Mouse (Mus musculus) liver, adult 2 months (tissue): ENCODE data around the gene Dusp1.

Experiments
- CTCF ChIP-seq: fragments of 200-500 bp; IDR thresholded peaks from 2 replicates; pipeline ENCODE4 v1.5.1; 2011; ENCODE audit warnings: low read depth, low read length, control low read depth
- POLR2A ChIP-seq: fragments of 200-500 bp; IDR thresholded peaks from 2 replicates; pipeline ENCODE4 v1.6.1; 2011; ENCODE audit warnings: low read length, control low read depth; ENCODE audit not compliant: insufficient read depth; ENCODE audit errors: extremely low read depth

DNA sequence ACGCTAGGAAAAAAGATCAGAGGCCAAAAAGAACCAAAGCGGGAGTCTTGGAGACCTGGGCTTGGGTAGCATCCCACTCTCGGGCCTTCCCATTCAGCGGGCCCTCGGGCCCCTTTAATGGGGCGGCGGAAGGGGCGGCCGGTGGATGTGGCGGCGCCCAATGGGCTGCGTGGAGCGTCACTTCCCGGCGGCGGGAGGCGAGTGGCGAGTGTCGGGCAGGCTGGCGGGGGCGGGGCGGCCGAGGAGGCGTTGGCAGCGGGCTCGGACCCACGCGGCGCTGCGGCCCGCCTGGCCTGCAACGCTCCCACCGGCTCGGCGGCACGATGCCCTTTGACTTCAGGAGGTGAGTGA is 663 bp downstream of the Dusp1 start, which contains the start of gene Ergic1:
- TF ChIP-seq CTCF (no peak), POLR2A (no peak)
